Mouse (Mus musculus) heart, embryonic 13.5 days (tissue): ENCODE measurements around the gene Vps11. TPM values are rescaled to one million over a fixed set of nuclear protein-coding genes. Genes with fewer than 3 reads are reported as not detected.
"Not testable (repeated sequence)": the region's sequence is repeated elsewhere in the genome, so short reads cannot be mapped to it uniquely, and the experiment has no call there.

Experiments
- ATAC-seq: fragments of 200-750 bp; cut with Nextera tagmentation; 2 replicates; pipeline ENCODE4 v1.8.0; 2017; ENCODE audit warnings: moderate TSS enrichment; ENCODE audit not compliant: insufficient number of reproducible peaks, low FRiP score, low TSS enrichment; ENCODE audit errors: extremely low read depth
- H3K27ac ChIP-seq: fragments of 300-500 bp; sonication (generic); replicated peaks from 2 replicates; pipeline ENCODE4 v1.5.1; 2015; ENCODE audit warnings: moderate library complexity, mild to moderate bottlenecking, inconsistent platforms
- H3K27me3 ChIP-seq: fragments of 300-500 bp; sonication (generic); replicated peaks from 2 replicates; pipeline ENCODE4 v1.6.1; 2015; ENCODE audit warnings: mild to moderate bottlenecking, inconsistent platforms
- H3K36me3 ChIP-seq: fragments of 300-500 bp; sonication (generic); 2 replicates; pipeline ENCODE4 v1.6.1; 2015; ENCODE audit warnings: mild to moderate bottlenecking, inconsistent platforms
- H3K4me1 ChIP-seq: fragments of 300-500 bp; sonication (generic); 2 replicates; pipeline ENCODE4 v1.6.1; 2015; ENCODE audit warnings: inconsistent platforms
- H3K4me2 ChIP-seq: fragments of 300-500 bp; sonication (generic); 2 replicates; pipeline ENCODE4 v1.6.1; 2015; ENCODE audit warnings: inconsistent platforms, mild to moderate bottlenecking, moderate library complexity
- H3K4me3 ChIP-seq: fragments of 300-500 bp; sonication (generic); 2 replicates; pipeline ENCODE4 v1.5.1; 2015; ENCODE audit warnings: moderate library complexity, mild to moderate bottlenecking, inconsistent platforms
- H3K9ac ChIP-seq: fragments of 300-500 bp; sonication (generic); 2 replicates; pipeline ENCODE4 v1.6.1; 2015; ENCODE audit warnings: inconsistent platforms, mild to moderate bottlenecking, moderate library complexity
- H3K9me3 ChIP-seq: fragments of 300-500 bp; sonication (generic); 2 replicates; pipeline ENCODE4 v1.6.1; 2016; ENCODE audit warnings: inconsistent platforms
- WGBS: fragments of 180-500 bp; shearing (Covaris S2); methylation state at CpG from one replicate; pipeline ENCODE4 v1.1.7; 2015; ENCODE audit warnings: mixed read lengths; 5-methylcytosine and 5-hydroxymethylcytosine counted together
- polyA plus RNA-seq: library from polyadenylated mRNA; unstranded; fragments of >200 nt; fragmentation: Nextera tagmentation; extraction: Ambion mirVana; gene quantifications from 2 replicates; pipeline ENCODE4 v1.2.1, GENCODE M21; 2015

Vps11 gene
- polyA plus RNA-seq, 1 experiment from 2014 or later, result 21.1 TPM

- Histone ChIP-seq H3K9me3 (no peaks in the 10 kb centered on the region), H3K4me2 (peak overlapping the region; percentile 81), H3K27me3 (no peaks in the 10 kb centered on the region), H3K4me1 (peaks cover 26% of the 10 kb centered on the region), H3K27ac (peak overlapping the region; percentile 100), H3K4me3 (peak overlapping the region; percentile 87), H3K36me3 (peaks cover 56% of the 10 kb centered on the region), H3K9ac (peak overlapping the region; percentile 95)
- ATAC-seq, result peak; percentile 47
- WGBS, result 3% methylated on average over 6 of the region's 6 CpGs
Observed at GRCm38 (mm10) chr9:44343290-44343689, 18.2 kb downstream of the Vps11 start.

GRCm38 (mm10) chr9:44342605-44343004 is 18.9 kb downstream of the Vps11 start:
- H3K27me3 ChIP-seq, result no peaks in the 10 kb centered on the region
- peak overlapping the region; percentile 100 for H3K27ac ChIP-seq
- 80% methylated on average over 1 of the region's 1 CpGs for WGBS
- H3K4me2 ChIP-seq, result peak overlapping the region; percentile 81
- H3K9ac ChIP-seq, result peak overlapping the region; percentile 95
- H3K36me3 ChIP-seq, result peaks cover 56% of the 10 kb centered on the region
- H3K9me3 ChIP-seq, result no peaks in the 10 kb centered on the region
- ATAC-seq, result no peak
- H3K4me3 ChIP-seq, result peak overlapping the region; percentile 87
- peaks cover 32% of the 10 kb centered on the region for H3K4me1 ChIP-seq

- Histone ChIP-seq H3K27me3 (no peaks in the 10 kb centered on the region), H3K9me3 (no peaks in the 10 kb centered on the region), H3K9ac (peak overlapping the region; percentile 95), H3K4me2 (peak overlapping the region; percentile 81), H3K4me1 (peaks cover 36% of the 10 kb centered on the region), H3K4me3 (peak overlapping the region; percentile 87), H3K36me3 (peaks cover 56% of the 10 kb centered on the region), H3K27ac (peak overlapping the region; percentile 100)
- WGBS, result 47% methylated on average over 3 of the region's 3 CpGs
- ATAC-seq, result peak; percentile 39
Observed at GRCm38 (mm10) chr9:44342173-44342572, 19.3 kb downstream of the Vps11 start.

GRCm38 (mm10) chr9:44341487-44341886 is 20.0 kb downstream of the Vps11 start:
- no peak for ATAC-seq
- Histone ChIP-seq H3K4me3 (peak overlapping the region; percentile 87), H3K4me2 (peak overlapping the region; percentile 81), H3K27ac (peak overlapping the region; percentile 100), H3K4me1 (peaks cover 43% of the 10 kb centered on the region), H3K27me3 (no peaks in the 10 kb centered on the region), H3K9ac (peak overlapping the region; percentile 95), H3K36me3 (peaks cover 56% of the 10 kb centered on the region), H3K9me3 (no peaks in the 10 kb centered on the region)
- WGBS, result 68% methylated on average over 5 of the region's 5 CpGs

GRCm38 (mm10) chr9:44338574-44338973 is 22.9 kb downstream of the Vps11 start:
- Histone ChIP-seq H3K4me3 (peak overlapping the region; percentile 23; the same call in 1 of the 2 replicates), H3K36me3 (peaks cover 60% of the 10 kb centered on the region), H3K9me3 (no peaks in the 10 kb centered on the region), H3K27me3 (no peaks in the 10 kb centered on the region), H3K4me1 (peaks cover 48% of the 10 kb centered on the region), H3K9ac (no peak overlapping the region), H3K4me2 (peak overlapping the region; percentile 81), H3K27ac (no peak overlapping the region)
- WGBS, result 76% methylated on average over 5 of the region's 5 CpGs
- no peak for ATAC-seq

GRCm38 (mm10) chr9:44337436-44338169 is 23.9 kb downstream of the Vps11 start:
- Histone ChIP-seq H3K9me3 (no peaks in the 10 kb centered on the region), H3K4me3 (peak overlapping the region; percentile 97), H3K4me1 (peaks cover 40% of the 10 kb centered on the region), H3K27ac (peak overlapping the region; percentile 29; the same call in 1 of the 2 replicates), H3K27me3 (no peaks in the 10 kb centered on the region), H3K36me3 (peaks cover 70% of the 10 kb centered on the region), H3K4me2 (peak overlapping the region; percentile 81), H3K9ac (peak overlapping the region; percentile 99)
- 60% methylated on average over 9 of the region's 9 CpGs for WGBS
- ATAC-seq, result no peak

GRCm38 (mm10) chr9:44336964-44337363 is 24.5 kb downstream of the Vps11 start:
- Histone ChIP-seq H3K4me1 (peaks cover 34% of the 10 kb centered on the region), H3K4me2 (peak overlapping the region; percentile 81), H3K4me3 (peak overlapping the region; percentile 97), H3K36me3 (peaks cover 76% of the 10 kb centered on the region), H3K27ac (peak overlapping the region; percentile 29), H3K27me3 (no peaks in the 10 kb centered on the region), H3K9me3 (no peaks in the 10 kb centered on the region), H3K9ac (peak overlapping the region; percentile 99)
- WGBS, result 58% methylated on average over 3 of the region's 3 CpGs
- no peak for ATAC-seq

- Histone ChIP-seq H3K27ac (peak overlapping the region; percentile 29), H3K9ac (peak overlapping the region; percentile 99), H3K4me2 (peak overlapping the region; percentile 81), H3K4me3 (peak overlapping the region; percentile 97), H3K4me1 (peaks cover 29% of the 10 kb centered on the region), H3K36me3 (peaks cover 77% of the 10 kb centered on the region)
- H3K27me3 ChIP-seq, H3K9me3 ChIP-seq, ATAC-seq: not testable (repeated sequence)
- 42% methylated on average over 4 of the region's 4 CpGs for WGBS
Observed at GRCm38 (mm10) chr9:44336513-44336912, 25.0 kb downstream of the Vps11 start.

- no peak for ATAC-seq
- 2% methylated on average over 5 of the region's 5 CpGs for WGBS
- no peaks in the 10 kb centered on the region for H3K9me3 ChIP-seq
- H3K4me3 ChIP-seq, result peak overlapping the region; percentile 97
- peak overlapping the region; percentile 81 for H3K4me2 ChIP-seq
- no peaks in the 10 kb centered on the region for H3K27me3 ChIP-seq
- H3K4me1 ChIP-seq, result peaks cover 29% of the 10 kb centered on the region
- H3K36me3 ChIP-seq, result peaks cover 77% of the 10 kb centered on the region
- peak overlapping the region; percentile 99 for H3K9ac ChIP-seq
- H3K27ac ChIP-seq, result peak overlapping the region; percentile 99
Observed at GRCm38 (mm10) chr9:44336093-44336406, 25.4 kb downstream of the Vps11 start.

- H3K4me2 ChIP-seq, result peak overlapping the region; percentile 81
- H3K9me3 ChIP-seq, result no peaks in the 10 kb centered on the region
- H3K27me3 ChIP-seq, result no peaks in the 10 kb centered on the region
- peaks cover 29% of the 10 kb centered on the region for H3K4me1 ChIP-seq
- peak; percentile 11 for ATAC-seq
- under 1% methylated on average over 50 of the region's 50 CpGs for WGBS
- peak overlapping the region; percentile 97 for H3K4me3 ChIP-seq
- peak overlapping the region; percentile 99 for H3K27ac ChIP-seq
- peak overlapping the region; percentile 99 for H3K9ac ChIP-seq
- peaks cover 77% of the 10 kb centered on the region for H3K36me3 ChIP-seq
Observed at GRCm38 (mm10) chr9:44335331-44336092, 26.0 kb downstream of the Vps11 start.

- no peaks in the 10 kb centered on the region for H3K27me3 ChIP-seq
- peak within 1 kb of the TSS; percentile 99 for H3K9ac ChIP-seq
- ATAC-seq, result peak; percentile 92
- under 1% methylated on average over 89 of the region's 91 CpGs for WGBS
- H3K4me3 ChIP-seq, result peak within 1 kb of the TSS; percentile 97
- H3K36me3 ChIP-seq, result peaks cover 77% of the 10 kb centered on the region
- H3K4me1 ChIP-seq, result peaks cover 29% of the 10 kb centered on the region
- no peaks in the 10 kb centered on the region for H3K9me3 ChIP-seq
- H3K4me2 ChIP-seq, result peak within 1 kb of the TSS; percentile 81
- peak within 1 kb of the TSS; percentile 99 for H3K27ac ChIP-seq
Observed at GRCm38 (mm10) chr9:44334396-44335330, 26.8 kb downstream of the Vps11 start, which contains the start of gene H2afx. Gene H2afx, plus strand, starts transcription at chr9:44334694.
